Mouse (Mus musculus): ENCODE results near the gene Dpt.
"Not testable (repeated sequence)": the region's sequence is repeated elsewhere in the genome, so short reads cannot be mapped to it uniquely, and the experiment has no call there.

Dpt gene

GRCm38 (mm10) chr1:164821307-164821706, 24.9 kb downstream of the Dpt start:
- DNase-seq (ENCODE audit: low spot score): no peak

- no peak for DNase-seq (ENCODE audit: low spot score)
These were observed 25.4 kb downstream of the Dpt start for GRCm38 (mm10) chr1:164821821-164822220.

- DNase-seq (ENCODE audit: low spot score): no peak
These were observed 25.8 kb downstream of the Dpt start for GRCm38 (mm10) chr1:164822268-164822667.

GRCm38 (mm10) chr1:164824896-164825295, 28.5 kb downstream of the Dpt start:
- DNase-seq (ENCODE audit: low spot score): no peak

GRCm38 (mm10) chr1:164829881-164830280, 33.4 kb downstream of the Dpt start:
- no peak for DNase-seq (ENCODE audit: low spot score)

- DNase-seq (ENCODE audit: low spot score): no peak
These were observed 36.0 kb downstream of the Dpt start for GRCm38 (mm10) chr1:164832459-164832858.

- no peak for DNase-seq (ENCODE audit: low spot score)
These were observed 52.3 kb downstream of the Dpt start for GRCm38 (mm10) chr1:164848616-164849265.

GRCm38 (mm10) chr1:164855700-164856099, 59.3 kb downstream of the Dpt start:
- DNase-seq (ENCODE audit: low spot score): not testable (repeated sequence)

GRCm38 (mm10) chr1:164859952-164860351, 63.5 kb downstream of the Dpt start:
- no peak for DNase-seq (ENCODE audit: low spot score)

GRCm38 (mm10) chr1:164860782-164861181, 64.3 kb downstream of the Dpt start:
- DNase-seq (ENCODE audit: low spot score): no peak

GRCm38 (mm10) chr1:164861501-164861900, 65.1 kb downstream of the Dpt start:
- DNase-seq (ENCODE audit: low spot score): no peak

GRCm38 (mm10) chr1:164862946-164863883, 66.8 kb downstream of the Dpt start:
- DNase-seq (ENCODE audit: low spot score): no peak

GRCm38 (mm10) chr1:164864666-164865065, 68.2 kb downstream of the Dpt start:
- DNase-seq (ENCODE audit: low spot score): no peak

- DNase-seq (ENCODE audit: low spot score): no peak
These were observed 74.2 kb downstream of the Dpt start for GRCm38 (mm10) chr1:164870694-164871093.

Measured in yolk sac, embryonic 10.5 days (tissue).